In genomic region chr2:13573408-13574065, GRCm38 (mm10) we compare ENCODE assay signal across 1 mouse cellular context.
TF ChIP-seq lines count a peak whose summit lies in the region.

Vim (plus strand) TSS chr2:13573927.

TF ChIP-seq in CH12.LX, 34 proteins besides CTCF, POLR2A, EP300 and RAD21 (continued from another document):
- TF ChIP-seq UBTF (IDR thresholded peaks at IDR 0.05; ENCODE audit: low read depth, low read length) (0 out of 2 replicates have a peak, but pooled peaks have one; percentile 15), E2F4 (IDR thresholded peaks at IDR 0.05; ENCODE audit: insufficient replicate concordance, low read depth, low read length) (no peak), USF1 (IDR thresholded peaks at IDR 0.05; ENCODE audit: low read depth, low read length) (no peak), JUND (conservative IDR thresholded peaks at IDR 0.05; ENCODE audit: low read depth, low read length) (0 out of 2 replicates have a peak, but pooled peaks have one; percentile 26), MAX (IDR thresholded peaks at IDR 0.05; ENCODE audit: low read length) (peak; percentile 16), SMC3 (IDR thresholded peaks at IDR 0.05; ENCODE audit: low read depth, low read length) (no peak), TCF12 (IDR thresholded peaks at IDR 0.05; ENCODE audit: low read depth, low read length) (0 out of 2 replicates have a peak, but pooled peaks have one; percentile 9), MEF2A (IDR thresholded peaks at IDR 0.05; ENCODE audit: borderline replicate concordance, low read depth, low read length) (0 out of 2 replicates have a peak, but pooled peaks have one; percentile 5), KAT2A (IDR thresholded peaks at IDR 0.05; ENCODE audit: insufficient replicate concordance, low read length) (no peak), CHD2 (IDR thresholded peaks at IDR 0.05; ENCODE audit: low read length) (no peak), SIN3A (IDR thresholded peaks at IDR 0.05; ENCODE audit: low read length) (no peak; the same call in 1 of the 2 replicates)
